2 mouse cellular contexts compared by ENCODE assay signal in the genomic region with DNA sequence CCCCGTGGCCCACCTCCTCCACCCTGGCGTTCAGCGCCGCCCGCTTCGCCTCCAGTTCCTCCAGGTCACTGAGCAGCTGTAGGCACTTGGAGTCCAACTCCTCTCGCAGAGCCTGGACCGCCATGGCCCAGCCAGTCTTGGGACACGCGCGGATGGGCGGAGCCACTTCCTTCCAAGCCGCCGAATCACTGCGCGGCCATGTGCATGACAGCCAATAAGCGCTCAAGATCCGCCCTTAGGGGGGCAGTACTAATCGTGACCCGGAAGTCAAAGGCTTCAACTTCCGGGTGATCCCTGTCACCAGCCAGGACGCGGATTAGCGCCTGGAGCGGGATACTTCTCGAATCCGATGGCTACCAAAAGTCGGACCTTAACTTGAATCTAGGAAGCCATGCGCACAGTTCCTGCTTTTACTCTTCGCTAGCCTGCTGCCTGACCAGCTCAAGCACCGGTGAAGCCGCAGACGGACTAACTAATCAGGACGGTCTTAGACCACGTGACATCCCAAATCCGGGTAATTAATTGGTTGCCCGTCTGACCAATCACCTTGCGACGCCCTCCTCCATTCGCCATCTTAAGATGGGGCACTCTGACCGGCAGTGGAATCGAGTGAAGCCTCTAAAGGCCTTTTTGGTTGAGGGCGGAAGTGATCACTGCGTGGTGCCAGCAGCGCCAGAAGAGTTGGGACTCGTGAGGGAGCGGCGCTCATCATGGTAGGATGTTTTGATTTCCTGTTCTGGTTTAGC.
A peak's percentile ranks its signal among the peaks of the same experiment; 100 is the strongest.
TF ChIP-seq lines count a peak whose summit lies in the region.

A gene (minus strand): TSS at position 458 of the 746 bp plus-strand sequence.
A gene (plus strand): TSS at position 637 of the 746 bp plus-strand sequence.

TF ChIP-seq in C2C12, 6 proteins besides CTCF, POLR2A, EP300 and RAD21 (continued from another document):
- TF ChIP-seq CEBPB (IDR thresholded peaks at IDR 0.05; ENCODE audit: low read depth) (no peak), MAX (IDR thresholded peaks at IDR 0.05) (peak; percentile 74), FOSL1 (IDR thresholded peaks at IDR 0.05; ENCODE audit: insufficient read depth, low read length, poor library complexity, severe bottlenecking) (no peak), USF1 (IDR thresholded peaks at IDR 0.05; ENCODE audit: low read depth) (peak; percentile 97)

TF ChIP-seq in myocyte, 11 proteins besides CTCF, POLR2A, EP300 and RAD21 (continued from another document):
- TF ChIP-seq POLR2AphosphoS2 (IDR thresholded peaks at IDR 0.05; ENCODE audit: insufficient read length, low read depth) = peak; percentile 55
- TF ChIP-seq MAX (IDR thresholded peaks at IDR 0.05; ENCODE audit: low read depth) = peak; percentile 66
- TF ChIP-seq CEBPB (IDR thresholded peaks at IDR 0.05; ENCODE audit: insufficient read depth, poor library complexity, severe bottlenecking) = no peak
- TF ChIP-seq USF1 (IDR thresholded peaks at IDR 0.05; ENCODE audit: low read depth) = peak; percentile 93
